Mouse (Mus musculus): ENCODE data around the gene Kcnj14. TPM values are rescaled to one million over a fixed set of nuclear protein-coding genes. Genes with fewer than 3 reads are reported as not detected.

The Kcnj14 gene
- polyA plus RNA-seq, 1 experiment: 0.11 TPM

- Histone ChIP-seq H3K36me3 (ENCODE audit: control insufficient read depth, insufficient read depth, low read length) (no peaks in the 10 kb centered on the region), H3K27me3 (ENCODE audit: control insufficient read depth, insufficient read depth, low read length) (peaks cover 2% of the 10 kb centered on the region; the same call in 1 of the 2 replicates), H3K27ac (ENCODE audit: control insufficient read depth, insufficient read depth, low read depth, low read length) (no peak overlapping the region), H3K4me3 (ENCODE audit: control insufficient read depth, low read depth, low read length) (no peak overlapping the region), H3K4me1 (ENCODE audit: control insufficient read depth, insufficient read depth, low read length) (peaks cover 19% of the 10 kb centered on the region)
- TF ChIP-seq CTCF (IDR thresholded peaks at IDR 0.05; ENCODE audit: control insufficient read depth, insufficient read depth, insufficient replicate concordance, low read depth, low read length): no peak
- TF ChIP-seq POLR2A (IDR thresholded peaks at IDR 0.05; ENCODE audit: control insufficient read depth, low read depth, low read length): no peak
Measured at GRCm38 (mm10) chr7:45796950-45797349, 27.6 kb downstream of the Kcnj14 start.

GRCm38 (mm10) chr7:45794971-45795370 lies 29.6 kb downstream of the Kcnj14 start:
- Histone ChIP-seq H3K27ac (ENCODE audit: control insufficient read depth, insufficient read depth, low read depth, low read length) (no peak overlapping the region), H3K27me3 (ENCODE audit: control insufficient read depth, insufficient read depth, low read length) (no peaks in the 10 kb centered on the region), H3K36me3 (ENCODE audit: control insufficient read depth, insufficient read depth, low read length) (no peaks in the 10 kb centered on the region), H3K4me1 (ENCODE audit: control insufficient read depth, insufficient read depth, low read length) (peaks cover 10% of the 10 kb centered on the region), H3K4me3 (ENCODE audit: control insufficient read depth, low read depth, low read length) (no peak overlapping the region)
- TF ChIP-seq POLR2A (IDR thresholded peaks at IDR 0.05; ENCODE audit: control insufficient read depth, low read depth, low read length) (no peak), CTCF (IDR thresholded peaks at IDR 0.05; ENCODE audit: control insufficient read depth, insufficient read depth, insufficient replicate concordance, low read depth, low read length) (no peak)

- H3K4me1 ChIP-seq (ENCODE audit: control insufficient read depth, insufficient read depth, low read length): peaks cover 10% of the 10 kb centered on the region
- no peaks in the 10 kb centered on the region for H3K36me3 ChIP-seq (ENCODE audit: control insufficient read depth, insufficient read depth, low read length)
- TF ChIP-seq CTCF (IDR thresholded peaks at IDR 0.05; ENCODE audit: control insufficient read depth, insufficient read depth, insufficient replicate concordance, low read depth, low read length): no peak
- no peak for TF ChIP-seq POLR2A (IDR thresholded peaks at IDR 0.05; ENCODE audit: control insufficient read depth, low read depth, low read length)
- H3K27me3 ChIP-seq (ENCODE audit: control insufficient read depth, insufficient read depth, low read length): no peaks in the 10 kb centered on the region
- H3K27ac ChIP-seq (ENCODE audit: control insufficient read depth, insufficient read depth, low read depth, low read length): no peak overlapping the region
- H3K4me3 ChIP-seq (ENCODE audit: control insufficient read depth, low read depth, low read length): no peak overlapping the region
Measured at GRCm38 (mm10) chr7:45793969-45794585, 30.5 kb downstream of the Kcnj14 start.

GRCm38 (mm10) chr7:45793240-45793639 lies 31.3 kb downstream of the Kcnj14 start:
- no peak overlapping the region for H3K27ac ChIP-seq (ENCODE audit: control insufficient read depth, insufficient read depth, low read depth, low read length)
- peaks cover 8% of the 10 kb centered on the region for H3K4me1 ChIP-seq (ENCODE audit: control insufficient read depth, insufficient read depth, low read length)
- no peaks in the 10 kb centered on the region for H3K27me3 ChIP-seq (ENCODE audit: control insufficient read depth, insufficient read depth, low read length)
- TF ChIP-seq CTCF (IDR thresholded peaks at IDR 0.05; ENCODE audit: control insufficient read depth, insufficient read depth, insufficient replicate concordance, low read depth, low read length) (no peak), POLR2A (IDR thresholded peaks at IDR 0.05; ENCODE audit: control insufficient read depth, low read depth, low read length) (no peak)
- H3K4me3 ChIP-seq (ENCODE audit: control insufficient read depth, low read depth, low read length): no peak overlapping the region; the same call in 1 of the 2 replicates
- H3K36me3 ChIP-seq (ENCODE audit: control insufficient read depth, insufficient read depth, low read length): no peaks in the 10 kb centered on the region

GRCm38 (mm10) chr7:45791756-45792490 lies 32.7 kb downstream of the Kcnj14 start:
- no peak for TF ChIP-seq POLR2A (IDR thresholded peaks at IDR 0.05; ENCODE audit: control insufficient read depth, low read depth, low read length)
- TF ChIP-seq CTCF (IDR thresholded peaks at IDR 0.05; ENCODE audit: control insufficient read depth, insufficient read depth, insufficient replicate concordance, low read depth, low read length): no peak
- H3K36me3 ChIP-seq (ENCODE audit: control insufficient read depth, insufficient read depth, low read length): no peaks in the 10 kb centered on the region
- H3K4me1 ChIP-seq (ENCODE audit: control insufficient read depth, insufficient read depth, low read length): peaks cover 14% of the 10 kb centered on the region
- no peak overlapping the region for H3K4me3 ChIP-seq (ENCODE audit: control insufficient read depth, low read depth, low read length)
- no peak overlapping the region for H3K27ac ChIP-seq (ENCODE audit: control insufficient read depth, insufficient read depth, low read depth, low read length)
- no peaks in the 10 kb centered on the region for H3K27me3 ChIP-seq (ENCODE audit: control insufficient read depth, insufficient read depth, low read length)

- no peaks in the 10 kb centered on the region for H3K36me3 ChIP-seq (ENCODE audit: control insufficient read depth, insufficient read depth, low read length)
- no peak for TF ChIP-seq CTCF (IDR thresholded peaks at IDR 0.05; ENCODE audit: control insufficient read depth, insufficient read depth, insufficient replicate concordance, low read depth, low read length)
- no peak for TF ChIP-seq POLR2A (IDR thresholded peaks at IDR 0.05; ENCODE audit: control insufficient read depth, low read depth, low read length)
Measured at GRCm38 (mm10) chr7:45790721-45791120, 33.9 kb downstream of the Kcnj14 start.

GRCm38 (mm10) chr7:45787642-45788041 lies 36.9 kb downstream of the Kcnj14 start:
- H3K36me3 ChIP-seq (ENCODE audit: control insufficient read depth, insufficient read depth, low read length): no peaks in the 10 kb centered on the region
- no peak overlapping the region; the same call in 1 of the 2 replicates for H3K4me3 ChIP-seq (ENCODE audit: control insufficient read depth, low read depth, low read length)
- H3K27ac ChIP-seq (ENCODE audit: control insufficient read depth, insufficient read depth, low read depth, low read length): no peak overlapping the region
- peaks cover 32% of the 10 kb centered on the region for H3K4me1 ChIP-seq (ENCODE audit: control insufficient read depth, insufficient read depth, low read length)
- no peaks in the 10 kb centered on the region for H3K27me3 ChIP-seq (ENCODE audit: control insufficient read depth, insufficient read depth, low read length)
- TF ChIP-seq POLR2A (IDR thresholded peaks at IDR 0.05; ENCODE audit: control insufficient read depth, low read depth, low read length) (no peak), CTCF (IDR thresholded peaks at IDR 0.05; ENCODE audit: control insufficient read depth, insufficient read depth, insufficient replicate concordance, low read depth, low read length) (no peak)

More at GRCm38 (mm10) chr7:45790721-45791120, 33.9 kb downstream of the Kcnj14 start:
- Histone ChIP-seq H3K27me3 (ENCODE audit: control insufficient read depth, insufficient read depth, low read length) (no peaks in the 10 kb centered on the region), H3K4me3 (ENCODE audit: control insufficient read depth, low read depth, low read length) (no peak overlapping the region), H3K4me1 (ENCODE audit: control insufficient read depth, insufficient read depth, low read length) (peaks cover 26% of the 10 kb centered on the region), H3K27ac (ENCODE audit: control insufficient read depth, insufficient read depth, low read depth, low read length) (no peak overlapping the region)
